Mouse (Mus musculus) thymus, adult 2 months (tissue): ENCODE measurements at regions not wholly inside any gene's neighbourhood (a gene's known extent, or its start where the extent isn't known, plus 50 kb on each side); places are given as distances from the start of the nearest gene placed in this dataset.

Experiments
- DNase-seq: peaks from one replicate; pipeline ENCODE4 v3.0.0; 2021
- H3K27ac ChIP-seq: fragments of 200-500 bp; 2 replicates; pipeline ENCODE4 v1.5.1; 2012; ENCODE audit warnings: low read length, control low read depth; ENCODE audit not compliant: control insufficient read depth, insufficient read depth
- H3K27me3 ChIP-seq: fragments of 200-500 bp; 2 replicates; pipeline ENCODE4 v1.6.1; 2012; ENCODE audit warnings: mild to moderate bottlenecking, low read length, moderate library complexity, mixed read lengths; ENCODE audit not compliant: control insufficient read depth, insufficient read depth
- H3K36me3 ChIP-seq: fragments of 200-500 bp; 2 replicates; pipeline ENCODE4 v1.6.1; 2012; ENCODE audit warnings: mild to moderate bottlenecking, low read length, moderate library complexity; ENCODE audit not compliant: control insufficient read depth, insufficient read depth
- H3K4me1 ChIP-seq: fragments of 200-500 bp; replicated peaks from 2 replicates; pipeline ENCODE4 v1.6.1; 2012; ENCODE audit warnings: low read length; ENCODE audit not compliant: control insufficient read depth, insufficient read depth
- H3K4me3 ChIP-seq: fragments of 200-500 bp; 2 replicates; pipeline ENCODE4 v1.5.1; 2012; ENCODE audit warnings: mild to moderate bottlenecking, low read length, control low read depth, moderate library complexity; ENCODE audit not compliant: control insufficient read depth, insufficient read depth
- CTCF ChIP-seq: fragments of 200-500 bp; IDR thresholded peaks from 2 replicates; pipeline ENCODE4 v1.5.1; 2012; ENCODE audit warnings: mild to moderate bottlenecking, control low read depth, low read length, moderate library complexity, borderline replicate concordance; ENCODE audit not compliant: control insufficient read depth, poor library complexity, insufficient read depth; ENCODE audit errors: extremely low read depth
- POLR2A ChIP-seq: fragments of 200-500 bp; IDR thresholded peaks from 2 replicates; pipeline ENCODE4 v1.6.1; 2012; ENCODE audit warnings: mild to moderate bottlenecking, low read length, control low read depth, moderate library complexity; ENCODE audit not compliant: control insufficient read depth, poor library complexity, insufficient read depth; ENCODE audit errors: extremely low read depth
- WGBS: fragments of 180-500 bp; shearing (Covaris S2); methylation state at CpG from one replicate; pipeline ENCODE4 v1.1.7; 2018; 5-methylcytosine and 5-hydroxymethylcytosine counted together

DNA sequence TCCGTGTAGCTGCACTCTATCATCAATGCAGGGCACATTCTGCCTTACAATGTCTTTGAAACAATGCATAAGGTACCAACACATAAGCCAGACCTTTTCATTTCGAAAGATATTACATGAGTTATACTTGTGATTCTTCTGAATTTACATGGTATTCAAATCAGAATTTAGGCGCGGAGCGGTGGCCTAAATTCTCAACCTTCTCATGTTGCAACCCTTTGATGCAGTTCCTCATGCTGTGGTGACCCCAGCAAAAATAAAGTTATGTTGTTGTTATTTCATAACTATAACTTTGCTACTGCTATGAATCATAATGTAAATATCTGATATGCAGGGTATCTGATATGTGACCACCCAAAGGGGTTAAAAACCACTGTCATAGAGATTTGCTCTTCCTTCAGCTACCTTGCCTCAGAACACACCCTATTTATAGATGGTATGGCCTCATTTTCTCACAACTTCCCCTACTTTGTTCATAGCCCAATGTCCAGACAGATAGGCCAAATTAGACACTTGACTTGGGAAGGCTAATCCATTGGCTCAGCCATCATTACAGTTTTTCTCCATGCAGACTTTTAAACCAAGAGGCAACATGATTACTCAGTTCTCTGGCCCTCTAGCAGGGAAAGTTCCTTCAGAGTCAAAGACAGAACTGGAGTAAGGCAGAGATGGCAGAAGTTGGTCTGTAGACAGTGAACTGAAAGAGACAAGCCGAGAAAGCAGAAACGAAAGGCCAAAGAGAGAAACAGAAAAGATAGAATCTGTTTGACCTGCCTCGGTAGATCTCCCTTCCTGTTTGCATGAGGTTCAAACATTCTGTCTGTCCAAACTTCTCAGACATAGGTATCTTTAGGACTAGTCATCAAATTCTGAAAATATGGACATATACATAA is 102.1 kb upstream of the Ppm1h start:
- DNase-seq = no peak
- Histone ChIP-seq H3K27ac (no peak overlapping the region), H3K4me3 (no peak overlapping the region), H3K27me3 (no peaks in the 10 kb centered on the region), H3K4me1 (peaks cover 9% of the 10 kb centered on the region), H3K36me3 (no peaks in the 10 kb centered on the region)
- TF ChIP-seq POLR2A (no peak), CTCF (no peak)
- WGBS = 91% methylated on average over 8 of the region's 8 CpGs

DNA sequence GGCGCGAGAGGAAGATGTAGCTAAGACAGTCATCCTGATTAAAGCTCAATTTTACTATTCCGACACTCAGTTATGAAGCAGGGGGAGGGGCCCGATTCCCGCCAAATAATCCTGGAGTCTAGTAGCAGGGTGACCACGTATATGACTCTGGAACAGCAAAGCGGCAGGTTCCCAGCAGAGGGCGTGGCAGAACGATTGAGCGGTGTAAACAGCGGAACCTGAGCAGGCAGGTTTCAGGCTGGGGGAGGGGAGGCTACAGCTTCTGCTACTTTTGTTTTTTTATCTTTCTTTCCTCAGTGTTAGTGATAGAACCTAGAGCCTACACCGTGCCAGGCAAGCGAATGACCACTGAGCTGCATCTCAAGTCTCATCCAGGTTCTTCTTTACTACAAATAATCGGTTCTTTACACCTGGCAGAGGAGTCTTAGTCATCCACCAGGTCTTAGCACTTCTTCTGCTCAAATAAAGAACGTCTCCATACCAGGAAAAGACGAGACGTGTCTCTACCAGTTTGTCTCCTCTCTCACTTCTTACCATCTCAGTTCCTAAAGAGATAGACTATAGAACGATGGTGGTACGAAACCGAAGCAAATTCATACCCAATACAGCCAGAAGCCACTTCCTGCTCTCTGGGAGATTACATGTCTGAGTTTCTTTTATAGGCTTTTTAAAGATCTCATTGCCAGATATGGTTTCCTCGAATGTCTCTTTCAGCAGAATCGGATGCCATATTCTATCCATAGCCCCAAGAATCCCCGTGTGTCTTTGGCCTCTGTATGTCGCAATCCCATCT is 100.2 kb upstream of the Ppm1h start:
- Histone ChIP-seq H3K4me3 (no peak overlapping the region), H3K4me1 (peaks cover 9% of the 10 kb centered on the region), H3K36me3 (no peaks in the 10 kb centered on the region), H3K27ac (0 out of 2 replicates have a peak overlapping the region, but pooled peaks have one; percentile 20), H3K27me3 (no peaks in the 10 kb centered on the region)
- peak; percentile 46 for DNase-seq
- TF ChIP-seq POLR2A (no peak), CTCF (no peak)
- WGBS = 57% methylated on average over 24 of the region's 24 CpGs

DNA sequence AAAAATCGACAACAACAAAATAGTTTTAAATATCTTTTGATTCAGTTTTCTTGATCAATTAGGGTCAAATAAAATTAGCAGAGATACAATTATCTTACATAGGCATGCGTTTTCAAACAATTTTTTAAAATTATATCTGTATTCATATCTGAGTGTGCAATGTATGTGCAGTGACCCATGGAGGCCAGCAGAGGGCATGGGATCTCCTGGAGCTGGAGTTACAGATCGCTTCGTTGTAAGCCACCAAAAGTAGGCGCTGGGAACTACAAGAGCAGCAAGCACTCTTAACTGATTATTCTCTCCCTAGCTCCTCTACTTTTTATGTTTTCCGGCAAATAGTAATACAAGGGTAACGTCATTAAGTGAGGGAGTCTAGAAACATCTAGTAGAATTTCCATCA is 97.5 kb upstream of the Ppm1h start:
- Histone ChIP-seq H3K36me3 (no peaks in the 10 kb centered on the region), H3K27ac (no peak overlapping the region), H3K27me3 (no peaks in the 10 kb centered on the region), H3K4me1 (peaks cover 7% of the 10 kb centered on the region), H3K4me3 (no peak overlapping the region)
- WGBS = 97% methylated on average over 7 of the region's 7 CpGs
- TF ChIP-seq CTCF (no peak), POLR2A (no peak)
- DNase-seq = peak; percentile 25

DNA sequence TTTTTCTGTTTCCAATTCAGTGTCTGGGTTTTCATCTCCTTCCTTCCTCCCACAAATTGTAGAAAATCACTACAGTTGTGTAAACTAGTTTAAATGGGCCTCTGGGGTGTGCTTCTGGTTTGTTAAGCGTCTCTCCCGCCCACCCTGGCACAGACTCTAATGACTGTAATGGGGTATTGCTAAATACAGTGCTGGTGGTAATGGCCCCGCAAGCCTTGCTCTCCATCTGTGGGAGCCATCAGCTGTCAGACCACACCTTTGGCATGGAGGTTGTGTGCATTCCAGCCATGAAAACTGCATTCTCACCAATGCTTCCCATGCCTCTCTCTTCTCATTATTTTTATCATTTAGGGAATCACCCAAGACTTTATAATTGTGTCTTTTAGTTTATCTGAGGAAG is 91.0 kb upstream of the Ppm1h start:
- no peaks in the 10 kb centered on the region for H3K36me3 ChIP-seq
- WGBS = 99% methylated on average over 3 of the region's 3 CpGs
- H3K4me1 ChIP-seq = no peaks in the 10 kb centered on the region
- H3K27me3 ChIP-seq = no peaks in the 10 kb centered on the region
- DNase-seq = no peak
- no peak for TF ChIP-seq CTCF
- no peak for TF ChIP-seq POLR2A
- H3K4me3 ChIP-seq = no peak overlapping the region
- no peak overlapping the region for H3K27ac ChIP-seq

DNA sequence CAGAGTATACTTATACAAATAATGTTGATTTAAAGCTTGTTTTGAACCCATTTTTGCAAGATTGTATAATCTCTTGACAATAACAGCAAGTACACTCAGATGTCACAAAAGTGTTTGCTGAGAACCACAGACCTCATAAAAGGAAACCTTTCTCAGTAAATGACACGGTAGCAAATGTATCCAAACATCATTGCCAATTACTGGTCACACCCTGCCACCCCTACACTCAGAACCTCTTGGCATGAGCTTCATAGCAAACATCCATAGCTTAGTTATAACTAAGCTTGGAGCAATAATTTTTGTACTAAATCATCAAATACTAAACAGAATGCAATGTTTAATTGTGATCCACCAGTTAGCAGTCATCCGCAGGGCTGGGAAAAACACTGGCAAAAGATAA is 79.1 kb upstream of the Ppm1h start:
- Histone ChIP-seq H3K27ac (no peak overlapping the region), H3K4me1 (peaks cover 3% of the 10 kb centered on the region), H3K36me3 (no peaks in the 10 kb centered on the region), H3K27me3 (no peaks in the 10 kb centered on the region), H3K4me3 (no peak overlapping the region)
- WGBS = 61% methylated on average over 2 of the region's 2 CpGs
- TF ChIP-seq CTCF (no peak), POLR2A (no peak)
- no peak for DNase-seq

DNA sequence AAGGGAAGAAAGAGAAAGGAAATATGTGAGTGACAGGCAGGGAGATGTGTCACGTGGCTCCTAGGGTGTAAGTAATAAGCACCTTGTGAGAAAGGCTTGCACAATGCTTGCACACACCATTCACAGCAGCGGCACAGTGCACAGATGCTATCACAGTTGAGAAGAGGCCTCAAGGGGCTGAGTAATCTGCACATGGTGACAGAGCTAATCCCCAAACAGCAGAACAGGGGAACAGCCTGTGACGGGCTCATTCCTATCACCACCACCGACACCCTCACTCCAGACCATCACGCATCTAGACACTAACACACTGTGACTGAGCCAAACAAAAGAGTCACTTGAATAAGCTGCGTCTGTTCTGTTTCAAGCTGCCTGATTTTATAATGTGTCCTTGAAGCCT is 76.2 kb upstream of the Ppm1h start:
- no peaks in the 10 kb centered on the region for H3K36me3 ChIP-seq
- H3K27me3 ChIP-seq = no peaks in the 10 kb centered on the region
- DNase-seq = no peak
- H3K27ac ChIP-seq = no peak overlapping the region
- WGBS = 72% methylated on average over 6 of the region's 6 CpGs
- no peak overlapping the region for H3K4me3 ChIP-seq
- TF ChIP-seq CTCF = no peak
- TF ChIP-seq POLR2A = no peak
- peaks cover 3% of the 10 kb centered on the region for H3K4me1 ChIP-seq
